Mouse (Mus musculus) adrenal gland, adult (tissue): ENCODE results near the gene Zmynd12.

Source experiments
- DNase-seq, 2 experiments: peaks; one replicate each; pipeline ENCODE4 v3.0.0; 2022 to 2023; ENCODE audit warnings: low spot score in 1 of 2; ENCODE audit not compliant: inconsistent age in 2 of 2

The Zmynd12 gene

DNA sequence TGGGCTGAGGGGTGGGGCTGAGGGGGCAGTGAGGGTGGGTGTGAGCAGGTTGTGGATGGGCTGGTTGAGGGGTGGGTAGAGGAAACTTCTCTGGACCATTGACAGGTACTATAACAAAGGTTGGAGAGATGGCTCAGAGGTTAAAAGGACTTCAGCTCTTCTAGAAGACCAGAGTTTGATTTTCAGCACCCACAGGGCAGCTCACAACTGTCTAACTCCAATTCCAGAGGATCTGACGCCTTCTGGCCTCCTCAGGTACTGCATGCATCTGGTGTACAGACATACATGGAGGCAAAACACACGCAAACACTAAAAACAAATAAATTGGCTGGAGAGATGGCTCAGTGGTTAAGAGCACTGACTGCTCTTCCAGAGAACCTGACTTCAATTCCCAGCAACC is 89.0 kb downstream of the Zmynd12 start:
- DNase-seq: no peak

DNA sequence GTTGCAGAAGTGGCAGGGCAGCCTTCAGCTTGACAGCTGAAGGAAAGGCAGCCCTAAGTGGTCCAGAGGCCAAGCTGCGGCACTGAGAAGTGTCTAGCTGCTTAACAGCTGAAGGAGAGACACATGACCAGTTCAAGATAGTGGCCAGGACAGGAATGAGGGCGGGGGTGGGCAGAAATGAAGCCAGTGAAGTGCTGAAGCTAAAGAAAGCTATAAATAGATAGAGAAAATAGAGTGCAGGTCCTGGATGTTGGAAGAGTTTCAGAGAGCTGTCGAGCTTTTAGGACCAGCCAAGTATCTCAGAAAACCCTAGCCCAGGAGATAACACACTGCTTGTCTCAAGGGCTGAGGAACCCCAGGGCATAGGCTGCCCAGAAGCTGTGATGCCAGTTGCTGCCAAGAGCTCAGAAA is 90.1 kb downstream of the Zmynd12 start:
- DNase-seq: no peak
